ENCODE assay signal across 8 mouse cellular contexts in the genomic region with DNA sequence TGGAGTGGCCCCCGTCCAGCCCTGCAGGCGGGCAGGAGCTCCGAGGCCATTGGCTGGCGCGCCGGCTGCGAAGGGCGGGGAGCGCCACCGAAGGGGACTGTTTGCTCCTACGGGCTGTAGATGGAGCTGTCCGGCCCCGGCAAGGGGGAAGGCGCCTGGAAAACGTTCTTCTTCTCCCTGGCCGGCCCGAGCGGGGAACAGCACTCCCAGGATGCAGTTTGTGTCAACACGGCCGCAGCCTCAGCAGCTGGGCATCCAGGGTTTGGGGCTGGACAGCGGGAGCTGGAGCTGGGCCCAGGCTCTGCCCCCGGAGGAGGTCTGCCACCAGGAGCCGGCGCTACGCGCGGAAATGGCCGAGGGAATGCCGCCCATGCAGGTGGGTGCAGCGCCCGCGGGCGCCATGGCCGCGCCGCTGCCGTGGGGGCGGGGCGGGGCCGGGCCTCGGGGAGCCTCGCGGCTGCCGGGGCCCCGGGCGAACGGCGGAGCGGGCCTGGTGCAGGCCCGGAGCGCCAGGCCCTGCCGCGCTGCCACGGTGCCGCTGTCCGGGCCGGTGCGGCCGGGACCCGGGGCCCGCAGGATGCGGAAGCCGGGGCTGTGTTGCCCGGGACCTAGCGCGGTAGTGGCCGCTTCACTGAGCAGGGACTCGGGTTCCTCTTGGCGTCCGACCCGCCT. TPM values are rescaled to one million over a fixed set of nuclear protein-coding genes. Genes with fewer than 3 reads are reported as not detected.
DNase-seq lines count a peak whose midpoint lies in the region; ATAC-seq and TF ChIP-seq lines count a peak whose summit lies in the region.

No protein-coding gene starts in this region.

- 3% methylated on average over 71 of the region's 71 CpGs for WGBS in heart, embryonic 12.5 days
- WGBS in kidney, postnatal 0 days, result under 1% methylated on average over 66 of the region's 71 CpGs
- under 1% methylated on average over 70 of the region's 71 CpGs for WGBS in liver, embryonic 11.5 days
- WGBS in stomach, embryonic 14.5 days, result under 1% methylated on average over 65 of the region's 71 CpGs

- TF ChIP-seq CTCF in kidney, postnatal 0 days (IDR thresholded peaks at IDR 0.05; ENCODE audit: low read depth), result peak; percentile 75

- ATAC-seq in erythroblast, adult 5-6 weeks (replicated peaks; ENCODE audit: low FRiP score, poor library complexity, severe bottlenecking), result peak; percentile 93
- ATAC-seq in heart, embryonic 12.5 days (ENCODE audit: insufficient number of reproducible peaks, low FRiP score), result peak; percentile 95
- peak; percentile 95 for ATAC-seq in kidney, postnatal 0 days (replicated peaks; ENCODE audit: low FRiP score, low read depth)
- ATAC-seq in liver, embryonic 11.5 days (replicated peaks; ENCODE audit: low FRiP score), result peak; percentile 95
- peak; percentile 96 for ATAC-seq in stomach, embryonic 14.5 days (ENCODE audit: insufficient number of reproducible peaks, insufficient read depth, low FRiP score, low read depth)

- peak overlapping the region; percentile 78 for H3K4me2 ChIP-seq in heart, embryonic 12.5 days
- peak overlapping the region; percentile 69 for H3K4me2 ChIP-seq in kidney, postnatal 0 days (ENCODE audit: low read length)
- peak overlapping the region; percentile 95 for H3K4me2 ChIP-seq in liver, embryonic 11.5 days
- peak overlapping the region; percentile 86 for H3K4me2 ChIP-seq in stomach, embryonic 14.5 days (replicated peaks; ENCODE audit: low read depth, low read length)

- peaks cover 26% of the 10 kb centered on the region for H3K36me3 ChIP-seq in heart, embryonic 12.5 days
- H3K36me3 ChIP-seq in kidney, postnatal 0 days (ENCODE audit: insufficient read depth, low read length), result peaks cover 13% of the 10 kb centered on the region; the same call in 1 of the 2 replicates
- peaks cover 13% of the 10 kb centered on the region; the same call in 1 of the 2 replicates for H3K36me3 ChIP-seq in liver, embryonic 11.5 days (ENCODE audit: control insufficient read depth, insufficient read depth, low read length)
- peaks cover 23% of the 10 kb centered on the region for H3K36me3 ChIP-seq in stomach, embryonic 14.5 days (ENCODE audit: control insufficient read depth, insufficient read depth, low read length)

- H3K9me3 ChIP-seq in heart, embryonic 12.5 days (replicated peaks), result no peaks in the 10 kb centered on the region
- no peaks in the 10 kb centered on the region for H3K9me3 ChIP-seq in kidney, postnatal 0 days (replicated peaks; ENCODE audit: low read length)
- no peaks in the 10 kb centered on the region for H3K9me3 ChIP-seq in liver, embryonic 11.5 days (ENCODE audit: control insufficient read depth, low read length)
- no peaks in the 10 kb centered on the region for H3K9me3 ChIP-seq in stomach, embryonic 14.5 days (ENCODE audit: control insufficient read depth, low read depth, low read length)

- H3K27me3 ChIP-seq in heart, embryonic 12.5 days (replicated peaks), result no peaks in the 10 kb centered on the region
- no peaks in the 10 kb centered on the region for H3K27me3 ChIP-seq in kidney, postnatal 0 days (ENCODE audit: insufficient read depth, low read length)
- H3K27me3 ChIP-seq in liver, embryonic 11.5 days (replicated peaks; ENCODE audit: control insufficient read depth, insufficient read depth, low read length), result no peaks in the 10 kb centered on the region
- H3K27me3 ChIP-seq in stomach, embryonic 14.5 days (ENCODE audit: control insufficient read depth, insufficient read depth, low read length), result no peaks in the 10 kb centered on the region

- H3K4me3 ChIP-seq in heart, embryonic 12.5 days, result peak overlapping the region; percentile 87
- H3K4me3 ChIP-seq in kidney, postnatal 0 days (replicated peaks; ENCODE audit: low read depth, low read length), result peak overlapping the region; percentile 92
- peak overlapping the region; percentile 82 for H3K4me3 ChIP-seq in liver, embryonic 11.5 days (ENCODE audit: low read depth, low read length)
- peak overlapping the region; percentile 81 for H3K4me3 ChIP-seq in stomach, embryonic 14.5 days (ENCODE audit: low read depth, low read length)

- H3K4me1 ChIP-seq in heart, embryonic 12.5 days (replicated peaks), result peaks cover 14% of the 10 kb centered on the region
- H3K4me1 ChIP-seq in kidney, postnatal 0 days (replicated peaks; ENCODE audit: insufficient read depth, low read length), result peaks cover 12% of the 10 kb centered on the region; the same call in 1 of the 2 replicates
- H3K4me1 ChIP-seq in liver, embryonic 11.5 days (replicated peaks; ENCODE audit: control insufficient read depth, insufficient read depth, low read length), result peaks cover 14% of the 10 kb centered on the region
- peaks cover 14% of the 10 kb centered on the region for H3K4me1 ChIP-seq in stomach, embryonic 14.5 days (ENCODE audit: control insufficient read depth, insufficient read depth, low read length)

- peak overlapping the region; percentile 91 for H3K9ac ChIP-seq in heart, embryonic 12.5 days
- H3K9ac ChIP-seq in kidney, postnatal 0 days (ENCODE audit: low read depth, low read length), result peak overlapping the region; percentile 95
- H3K9ac ChIP-seq in liver, embryonic 11.5 days (ENCODE audit: low read depth, low read length), result peak overlapping the region; percentile 84
- peak overlapping the region; percentile 77 for H3K9ac ChIP-seq in stomach, embryonic 14.5 days (replicated peaks; ENCODE audit: low read depth, low read length)

- H3K27ac ChIP-seq in heart, embryonic 12.5 days (ENCODE audit: poor library complexity, severe bottlenecking), result peak overlapping the region; percentile 95
- peak overlapping the region; percentile 98 for H3K27ac ChIP-seq in kidney, postnatal 0 days
- peak overlapping the region; percentile 98 for H3K27ac ChIP-seq in liver, embryonic 11.5 days (ENCODE audit: low read depth, low read length)
- H3K27ac ChIP-seq in stomach, embryonic 14.5 days (ENCODE audit: low read length), result peak overlapping the region; percentile 98

- peak; percentile 83 for DNase-seq in B cell, adult 2 months
- peak; percentile 96 for DNase-seq in brain, adult 2 months (ENCODE audit: low read depth, low spot score)
- peak; percentile 97 for DNase-seq in kidney, postnatal 0 days (ENCODE audit: low spot score)
- peak; percentile 88 for DNase-seq in liver, embryonic 11.5 days (ENCODE audit: low spot score)
- DNase-seq in naive thymus-derived CD4-positive, alpha-beta T cell, adult 2 months (ENCODE audit: low read depth), result peak; percentile 74

RNA-seq across cellular contexts. Expression of a gene that starts 0.6 kb away (rescaled TPM):
- total RNA-seq in erythroblast, adult 5-6 weeks (2015; ENCODE audit: low replicate concordance), result 0.38 and 0.63 TPM in 2 replicates
- 1.2 and 1.3 TPM in 2 replicates for total RNA-seq in erythroblast, adult 5-6 weeks (2017; ENCODE audit: low replicate concordance)
- 10.3 and 10.8 TPM in 2 replicates for polyA plus RNA-seq in heart, embryonic 12.5 days (2016; fragmentation: Nextera tagmentation; extraction: Ambion mirVana)
- polyA plus RNA-seq in kidney, postnatal 0 days (2015; fragmentation: Nextera tagmentation; extraction: Ambion mirVana), result 12.4 and 12.5 TPM in 2 replicates
- 8.3 and 8.8 TPM in 2 replicates for polyA plus RNA-seq in liver, embryonic 11.5 days (2014; fragmentation: Nextera tagmentation; extraction: Ambion mirVana)
- polyA plus RNA-seq in stomach, embryonic 14.5 days (2014; fragmentation: Nextera tagmentation; extraction: Ambion mirVana), result 13.4 and 13.8 TPM in 2 replicates

RNA-seq across cellular contexts. Expression of a gene that starts 42.1 kb away (rescaled TPM):
- total RNA-seq in erythroblast, adult 5-6 weeks (2015; ENCODE audit: low replicate concordance), result 1.3 and 8.5 TPM in 2 replicates
- 3.5 and 4.3 TPM in 2 replicates for total RNA-seq in erythroblast, adult 5-6 weeks (2017; ENCODE audit: low replicate concordance)
- 3.7 and 4.7 TPM in 2 replicates for polyA plus RNA-seq in heart, embryonic 12.5 days (2016; fragmentation: Nextera tagmentation; extraction: Ambion mirVana)
- 6.7 TPM in 2 replicates for polyA plus RNA-seq in kidney, postnatal 0 days (2015; fragmentation: Nextera tagmentation; extraction: Ambion mirVana)
- 5.6 and 5.8 TPM in 2 replicates for polyA plus RNA-seq in liver, embryonic 11.5 days (2014; fragmentation: Nextera tagmentation; extraction: Ambion mirVana)
- polyA plus RNA-seq in stomach, embryonic 14.5 days (2014; fragmentation: Nextera tagmentation; extraction: Ambion mirVana), result 11.6 and 13.4 TPM in 2 replicates

RNA-seq across cellular contexts. Expression of a gene that starts 42.7 kb away (rescaled TPM):
- total RNA-seq in erythroblast, adult 5-6 weeks (2015; ENCODE audit: low replicate concordance), result 2.3 and 5.2 TPM in 2 replicates
- total RNA-seq in erythroblast, adult 5-6 weeks (2017; ENCODE audit: low replicate concordance), result 3.4 and 3.6 TPM in 2 replicates
- polyA plus RNA-seq in heart, embryonic 12.5 days (2016; fragmentation: Nextera tagmentation; extraction: Ambion mirVana), result 9.1 and 10.4 TPM in 2 replicates
- polyA plus RNA-seq in kidney, postnatal 0 days (2015; fragmentation: Nextera tagmentation; extraction: Ambion mirVana), result 14.4 and 15.2 TPM in 2 replicates
- 9.5 and 9.8 TPM in 2 replicates for polyA plus RNA-seq in liver, embryonic 11.5 days (2014; fragmentation: Nextera tagmentation; extraction: Ambion mirVana)
- polyA plus RNA-seq in stomach, embryonic 14.5 days (2014; fragmentation: Nextera tagmentation; extraction: Ambion mirVana), result 13.3 and 13.8 TPM in 2 replicates

RNA-seq across cellular contexts. Expression of a gene that starts 46.9 kb away (rescaled TPM):
- not detected in 2 replicates for total RNA-seq in erythroblast, adult 5-6 weeks (2015; ENCODE audit: low replicate concordance)
- total RNA-seq in erythroblast, adult 5-6 weeks (2017; ENCODE audit: low replicate concordance), result 0.28 TPM in 1 of 2 replicates, not detected in the other
- polyA plus RNA-seq in heart, embryonic 12.5 days (2016; fragmentation: Nextera tagmentation; extraction: Ambion mirVana), result 1.3 and 1.6 TPM in 2 replicates
- polyA plus RNA-seq in kidney, postnatal 0 days (2015; fragmentation: Nextera tagmentation; extraction: Ambion mirVana), result 1.9 and 2.1 TPM in 2 replicates
- polyA plus RNA-seq in liver, embryonic 11.5 days (2014; fragmentation: Nextera tagmentation; extraction: Ambion mirVana), result 0.90 and 1.3 TPM in 2 replicates
- polyA plus RNA-seq in stomach, embryonic 14.5 days (2014; fragmentation: Nextera tagmentation; extraction: Ambion mirVana), result 3.5 and 3.8 TPM in 2 replicates

Comparison
In these comparisons a context has a peak if more than half of its experiments do, and no peak if none do; other contexts are left out.
1. Peak in every context shown above with its lines: DNase-seq, ATAC-seq, H3K4me3 ChIP-seq and H3K27ac ChIP-seq.